Mouse (Mus musculus): ENCODE data around the gene Mdm2. TPM values are rescaled to one million over a fixed set of nuclear protein-coding genes. Genes with fewer than 3 reads are reported as not detected.
A peak's percentile ranks its signal among the peaks of the same experiment; 100 is the strongest.

Mdm2 gene
- polyA plus RNA-seq, 2 experiments from 2014 or later, result 47.3 to 54.7 TPM

DNA sequence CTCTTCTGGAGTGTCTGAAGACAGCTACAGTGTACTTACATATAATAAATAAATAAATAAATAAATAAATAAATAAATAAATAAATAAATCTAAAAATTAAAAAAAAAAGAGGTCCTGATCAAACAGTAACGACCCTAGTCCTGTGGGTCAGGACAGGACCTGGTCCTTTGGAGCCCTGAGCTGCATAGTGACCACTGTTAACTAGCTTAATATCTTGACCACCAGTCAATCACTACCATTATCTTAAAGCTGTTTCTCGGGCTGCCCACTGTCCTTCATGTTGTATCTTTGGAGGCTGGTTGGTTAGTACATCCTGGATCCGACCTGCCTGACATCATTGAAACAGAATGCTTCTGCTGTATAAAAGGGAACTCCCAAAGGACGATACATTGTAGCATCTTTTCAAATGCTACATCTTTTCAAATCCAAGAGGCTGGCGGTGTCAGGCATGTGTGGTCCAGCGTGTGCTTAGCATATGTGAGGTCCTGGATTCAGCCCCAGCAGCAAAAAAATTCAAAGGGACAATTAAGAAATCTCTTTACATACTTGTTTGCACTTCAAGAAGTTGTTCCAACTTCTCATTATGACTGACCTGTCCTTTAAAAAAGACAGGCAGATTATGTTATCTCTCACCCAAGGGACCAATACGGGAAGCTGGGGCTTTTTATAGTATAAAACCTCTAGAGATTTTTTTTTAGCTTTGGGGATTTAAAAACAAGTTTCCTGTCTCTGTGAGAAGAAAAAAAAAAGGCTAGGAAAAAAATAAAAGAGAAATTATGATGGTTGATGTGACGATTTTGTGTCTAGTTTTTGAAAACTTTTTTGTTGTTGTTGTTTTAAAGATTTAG is 57.4 kb downstream of the Mdm2 start:
- no peak for ATAC-seq

DNA sequence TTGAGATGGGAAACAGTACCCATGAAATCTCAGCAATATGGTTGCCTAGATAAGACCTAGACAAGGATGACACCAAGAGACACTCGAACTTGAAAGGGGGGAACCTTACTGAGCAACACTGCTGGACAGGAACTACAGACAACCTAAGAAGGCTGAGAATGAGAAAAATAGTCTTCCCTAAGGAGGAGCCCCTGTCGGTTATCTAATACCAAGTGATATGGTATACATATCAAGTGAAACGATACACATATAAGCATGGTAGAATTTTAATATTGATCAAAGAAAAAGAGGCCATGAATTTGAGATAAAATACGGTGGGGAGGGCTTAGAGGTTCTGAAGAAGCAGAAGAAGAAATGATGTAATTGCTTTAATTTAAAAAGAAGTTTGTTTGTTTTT is 58.2 kb downstream of the Mdm2 start:
- no peak for ATAC-seq

DNA sequence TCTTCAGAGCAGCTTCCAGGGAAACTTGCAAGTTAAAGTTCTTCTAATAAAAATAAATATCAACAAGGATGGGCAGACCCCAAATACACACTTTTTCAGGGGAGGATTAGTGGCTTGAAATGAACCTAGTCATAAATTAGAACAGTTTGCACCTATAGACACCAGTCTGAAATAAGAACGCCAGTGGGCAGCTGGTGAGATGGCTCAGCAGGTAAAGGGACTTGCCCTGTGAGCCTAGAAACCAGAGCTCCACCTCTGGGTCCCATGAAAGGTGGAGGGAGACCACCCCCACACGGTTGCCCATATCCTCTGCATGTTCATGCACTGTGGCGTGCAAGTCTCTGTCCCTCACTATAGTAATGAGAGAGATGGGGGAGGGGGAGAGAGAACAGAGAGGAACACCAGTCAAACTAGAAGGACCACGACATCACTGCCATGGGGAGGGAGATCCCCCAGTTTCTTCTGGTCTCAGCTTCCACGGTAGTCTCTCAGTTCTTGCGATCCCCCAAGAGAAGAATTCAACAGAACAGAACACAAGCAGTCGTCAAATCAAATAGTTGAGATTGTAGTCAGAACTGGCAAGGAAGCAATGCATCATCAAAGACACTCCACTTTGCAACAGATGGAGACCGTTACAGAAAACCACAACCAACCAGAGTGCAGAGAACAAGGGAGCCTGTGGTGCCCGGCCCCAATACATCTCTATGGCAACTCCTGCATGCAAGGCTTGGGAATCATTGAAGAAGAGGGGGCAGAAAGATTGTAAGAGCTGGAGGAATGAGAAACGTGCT is 58.8 kb downstream of the Mdm2 start:
- peak; percentile 40 for ATAC-seq

DNA sequence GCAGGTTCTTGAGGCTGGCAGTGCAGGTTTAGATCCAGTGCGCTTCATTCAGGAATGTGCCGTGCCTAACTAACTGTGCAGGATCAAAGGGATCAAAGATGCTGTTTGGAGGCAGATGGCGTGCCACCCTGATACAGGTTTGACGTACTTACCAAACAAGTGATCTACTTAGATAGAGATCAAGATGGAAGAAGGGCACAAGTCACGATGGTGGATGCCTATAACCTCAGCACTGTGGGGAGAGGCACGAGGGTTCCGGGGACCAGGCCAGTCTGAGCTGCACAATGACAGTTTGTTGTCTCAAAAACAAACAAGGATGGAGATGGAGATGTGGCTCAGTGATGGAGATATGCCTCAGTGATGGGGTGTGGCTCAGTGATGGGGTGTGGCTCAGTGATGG is 59.8 kb downstream of the Mdm2 start:
- no peak for ATAC-seq

DNA sequence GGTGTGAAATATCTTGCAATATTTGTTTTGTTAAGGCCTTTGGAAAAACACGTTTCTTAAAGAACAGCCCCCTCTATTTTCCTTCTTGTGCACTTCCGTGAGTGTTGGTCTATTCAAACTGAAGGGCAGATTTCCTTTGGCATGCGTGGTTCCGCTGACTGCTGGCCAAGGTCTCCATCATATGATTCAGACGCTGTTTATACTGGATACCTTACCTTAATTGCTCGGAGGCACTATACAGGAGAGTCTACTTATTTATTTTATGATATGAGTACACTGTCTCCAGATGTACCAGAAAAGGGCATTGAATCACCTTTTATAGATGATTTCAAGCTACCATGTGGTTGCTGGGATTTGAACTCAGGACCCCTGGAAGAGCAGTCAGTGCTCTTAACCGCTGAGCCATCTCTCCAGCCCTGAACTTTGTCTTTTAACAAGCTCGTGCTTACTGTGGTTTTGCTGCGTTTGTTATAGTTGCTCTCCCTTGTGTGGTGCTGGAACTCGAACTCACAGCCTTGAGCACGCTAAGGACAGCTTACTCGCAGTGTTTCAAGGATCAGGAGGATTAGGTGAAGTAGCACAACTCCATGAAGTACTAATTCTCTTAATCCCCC is 60.4 kb downstream of the Mdm2 start:
- ATAC-seq, result no peak

DNA sequence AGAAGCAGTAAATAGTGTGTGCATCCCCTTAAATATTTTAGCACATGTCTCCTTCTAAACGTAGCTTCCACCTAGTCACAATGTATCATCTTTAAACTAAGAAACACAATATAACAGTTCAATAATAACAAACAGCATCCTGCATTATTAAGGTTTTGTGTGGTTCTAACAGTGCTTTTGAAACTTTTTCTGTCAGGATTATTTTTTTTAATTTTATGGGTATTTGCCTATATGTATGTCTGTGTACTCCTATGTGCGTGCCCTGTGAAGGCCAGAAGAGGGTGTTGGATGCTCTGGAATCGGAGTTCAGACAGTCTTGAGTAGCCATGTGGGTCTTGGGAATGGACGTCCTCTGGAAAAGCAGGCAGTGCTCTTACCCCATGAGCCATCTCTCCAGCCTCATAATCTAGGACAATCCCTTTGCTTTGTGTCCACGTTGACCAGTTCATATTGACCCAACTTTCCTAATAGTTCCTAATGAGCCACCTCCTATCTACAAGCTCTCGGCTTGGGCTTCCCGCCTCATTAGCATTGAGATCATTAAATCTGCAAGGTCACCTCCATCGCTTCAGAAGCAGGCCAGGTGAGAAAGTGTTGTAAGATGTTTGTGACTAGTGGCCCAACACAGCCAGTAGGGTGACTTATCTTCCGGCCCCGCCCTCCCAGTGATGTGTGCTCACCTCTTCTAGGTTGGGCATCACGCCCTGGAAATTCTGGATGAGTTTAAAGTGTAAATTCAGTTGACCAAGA is 61.1 kb downstream of the Mdm2 start:
- ATAC-seq, result no peak

DNA sequence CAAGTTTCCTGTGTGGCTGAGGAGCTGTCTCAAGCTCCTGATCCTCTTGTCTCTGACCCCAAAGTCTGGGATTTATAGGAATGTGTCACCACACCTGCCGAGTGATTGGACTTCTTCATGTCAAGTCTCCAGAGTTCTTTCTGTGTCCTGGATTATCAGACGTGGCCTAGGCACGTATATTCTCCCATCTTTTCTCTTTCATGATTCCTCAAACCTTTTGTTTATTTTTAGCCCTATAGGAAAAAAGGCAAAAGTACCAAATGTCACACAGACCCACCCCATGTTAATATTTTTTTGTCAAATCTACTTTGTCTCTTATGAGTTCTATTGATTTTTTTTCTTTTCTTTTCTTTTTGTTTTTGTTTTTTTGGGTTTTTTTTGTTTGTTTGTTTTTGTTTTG is 61.9 kb downstream of the Mdm2 start:
- ATAC-seq, result no peak

DNA sequence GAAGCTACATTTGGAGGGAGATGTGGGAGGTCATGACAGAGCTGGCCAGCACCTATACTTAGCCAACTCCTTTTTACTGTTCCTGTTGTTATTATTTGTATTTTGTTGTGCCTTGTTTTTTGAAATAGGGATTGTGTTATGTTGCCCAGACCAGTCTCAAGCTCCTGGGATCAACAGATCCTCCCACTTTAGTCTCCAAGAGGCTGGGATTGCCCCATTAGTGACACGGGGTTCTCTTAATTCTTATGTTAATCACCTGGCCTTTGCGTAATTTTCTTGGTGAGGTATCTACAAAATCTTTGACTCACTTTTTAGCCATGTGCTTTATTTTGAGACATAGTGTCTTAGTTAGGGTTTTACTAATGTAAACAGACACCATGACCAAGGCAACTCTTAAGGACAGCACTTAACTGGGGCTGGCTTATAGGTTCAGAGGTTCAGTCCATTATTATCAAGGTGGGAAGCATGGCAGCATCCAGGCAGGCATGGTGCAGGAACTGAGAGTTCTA is 62.5 kb downstream of the Mdm2 start:
- no peak for ATAC-seq

DNA sequence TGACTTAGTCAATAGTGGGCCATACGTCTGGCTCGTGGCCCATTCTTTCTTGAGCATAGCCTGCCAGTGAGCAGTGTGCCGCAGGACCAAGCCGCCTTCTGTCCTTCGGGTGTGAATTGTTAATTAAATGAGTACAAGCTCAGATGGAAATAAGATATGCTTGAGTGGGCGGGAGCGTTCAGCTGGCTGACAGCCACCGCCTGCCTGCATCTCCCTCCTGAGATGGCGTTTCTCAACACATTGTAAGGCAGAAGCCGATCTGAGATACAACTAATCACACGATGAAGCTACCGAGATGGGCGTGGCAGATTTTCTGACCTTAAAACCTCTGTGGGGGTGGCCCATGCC is 63.4 kb downstream of the Mdm2 start:
- ATAC-seq, result peak; percentile 69

DNA sequence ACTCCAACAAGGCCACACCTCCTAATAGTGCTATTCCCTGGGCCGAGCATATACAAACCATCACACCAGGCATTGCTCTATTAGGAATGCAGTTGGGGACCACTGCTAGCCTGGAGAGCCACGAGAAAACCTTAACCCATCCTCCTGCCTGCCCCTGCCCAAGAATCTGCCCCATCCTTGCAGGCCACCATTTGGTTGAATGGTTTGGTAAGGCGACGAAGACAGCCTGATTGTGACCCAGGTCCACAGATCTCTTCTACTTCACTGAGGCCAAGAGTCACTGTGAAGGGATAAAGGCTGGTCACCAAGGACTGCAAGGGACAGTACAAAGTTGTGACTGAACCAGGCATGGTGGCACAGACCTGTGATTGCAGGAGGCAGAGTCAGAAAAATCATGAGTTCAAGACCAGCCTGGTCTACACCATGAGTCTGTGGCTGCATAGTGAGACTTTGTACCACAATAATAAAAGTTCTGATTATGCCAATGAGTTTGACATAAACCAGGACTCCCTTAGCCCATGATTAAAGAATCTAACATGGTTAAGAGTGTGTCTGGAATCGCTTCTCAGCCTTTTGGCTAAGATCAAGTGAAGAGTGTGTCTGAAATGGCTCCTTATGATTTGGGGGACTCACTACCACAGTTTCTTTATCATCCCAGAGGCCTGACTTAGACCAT is 63.9 kb downstream of the Mdm2 start:
- ATAC-seq, result no peak

DNA sequence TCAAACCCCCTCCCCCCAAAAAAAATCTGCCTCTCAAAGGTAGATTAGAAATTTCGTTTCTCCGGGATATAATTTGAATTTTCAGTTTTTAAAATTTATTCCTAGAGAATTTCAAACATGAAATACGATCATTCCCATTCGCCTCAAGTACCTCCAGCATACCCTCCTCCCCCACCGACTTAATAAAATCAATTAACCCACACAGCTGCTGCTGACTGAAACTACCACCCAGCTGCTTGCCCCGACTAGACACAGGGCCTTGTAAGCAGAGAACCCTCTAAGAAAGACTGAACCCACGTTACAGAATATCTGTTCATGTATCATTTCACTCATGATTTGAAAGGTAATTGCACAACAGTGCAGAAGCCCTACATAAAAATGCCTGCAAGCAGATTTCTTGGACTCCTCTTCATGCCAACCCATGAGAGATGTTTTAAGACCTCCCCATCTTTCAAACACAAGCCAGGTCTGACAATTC is 65.0 kb downstream of the Mdm2 start:
- no peak for ATAC-seq

DNA sequence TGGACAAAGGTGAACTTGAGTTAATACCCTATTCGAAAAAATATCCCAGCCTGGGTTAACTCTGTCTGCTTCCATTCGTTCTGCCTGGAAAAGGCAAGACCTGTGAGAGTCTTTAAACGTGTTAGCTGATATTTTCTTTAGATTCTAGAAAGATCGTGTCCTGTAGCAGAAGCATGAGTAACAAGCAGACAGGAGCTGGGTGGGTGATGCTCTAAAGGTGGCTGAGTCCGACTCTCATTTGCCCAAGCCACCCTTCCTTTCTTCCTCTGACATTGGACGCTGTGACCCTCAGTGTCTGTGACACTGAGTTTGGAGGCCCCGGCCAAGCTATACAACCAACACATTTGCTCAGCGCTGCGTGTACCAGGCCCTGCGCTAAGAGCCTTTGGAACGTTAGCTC is 65.7 kb downstream of the Mdm2 start:
- ATAC-seq, result no peak

DNA sequence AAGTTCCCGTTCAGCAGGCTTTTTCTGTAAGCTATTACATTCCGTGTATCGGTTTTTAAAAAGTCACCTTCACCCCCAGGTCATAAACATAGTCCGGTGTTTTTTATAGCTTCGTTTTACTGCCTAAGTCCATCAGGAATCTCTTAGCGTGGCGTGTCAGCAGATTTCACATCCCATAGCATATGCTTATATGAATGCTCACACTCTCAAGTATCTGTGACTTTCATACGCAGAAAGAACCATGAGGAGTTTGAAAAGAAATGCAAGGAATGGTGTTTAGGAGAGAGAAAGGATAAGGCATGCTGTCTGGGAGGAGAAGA is 66.2 kb downstream of the Mdm2 start:
- ATAC-seq, result no peak

DNA sequence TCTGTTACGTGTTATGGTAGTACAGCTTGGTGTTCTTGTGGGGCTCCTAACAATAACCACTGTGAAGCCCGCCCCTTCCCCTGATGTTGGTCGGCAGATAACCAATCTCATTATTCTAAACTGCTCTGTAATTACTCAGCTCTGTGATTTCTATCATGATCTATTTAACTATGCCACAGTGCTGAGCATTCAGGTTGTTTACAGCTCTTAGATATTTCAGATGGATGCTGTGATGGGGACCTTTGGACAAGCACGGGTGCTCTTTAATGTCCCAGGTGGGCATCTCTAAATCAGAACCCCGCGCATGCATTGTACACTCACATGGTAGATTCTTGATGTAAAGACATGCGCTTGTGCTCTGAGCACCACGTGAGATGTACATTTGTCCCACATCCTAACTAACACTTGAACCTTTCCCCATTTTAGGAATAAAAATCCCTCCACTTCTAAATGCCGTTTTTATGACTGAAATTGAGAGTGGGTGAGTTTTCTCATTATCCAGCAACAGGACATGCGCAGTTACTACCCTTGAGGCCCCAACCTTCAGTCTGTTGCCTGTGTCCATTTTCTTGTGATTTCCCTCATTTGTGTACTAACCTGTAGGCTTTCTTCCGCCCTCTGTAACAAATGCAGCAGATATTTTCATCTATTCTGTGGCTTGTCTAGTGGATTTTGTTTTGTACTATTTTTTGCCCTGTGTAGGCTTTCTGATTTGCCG is 66.7 kb downstream of the Mdm2 start:
- no peak for ATAC-seq

DNA sequence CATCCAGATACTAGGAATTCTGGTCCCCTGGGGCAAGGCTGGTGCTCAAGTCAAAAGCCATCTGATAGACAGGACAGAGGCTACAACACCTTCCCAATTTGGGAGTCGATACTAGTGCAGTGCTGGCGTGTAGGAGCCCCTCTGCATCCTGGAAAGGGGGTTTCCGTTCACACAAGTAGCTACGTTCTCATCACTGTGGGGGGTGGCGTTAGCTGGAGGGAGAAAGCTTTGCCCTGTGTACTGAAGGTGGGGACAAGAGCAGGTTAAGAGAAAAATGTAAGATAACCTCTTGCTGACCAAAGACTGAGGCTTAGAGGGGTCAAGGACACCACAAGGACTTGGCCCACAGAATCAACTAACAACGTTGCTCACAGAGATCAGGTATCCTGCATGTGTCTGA is 67.3 kb downstream of the Mdm2 start:
- no peak for ATAC-seq

DNA sequence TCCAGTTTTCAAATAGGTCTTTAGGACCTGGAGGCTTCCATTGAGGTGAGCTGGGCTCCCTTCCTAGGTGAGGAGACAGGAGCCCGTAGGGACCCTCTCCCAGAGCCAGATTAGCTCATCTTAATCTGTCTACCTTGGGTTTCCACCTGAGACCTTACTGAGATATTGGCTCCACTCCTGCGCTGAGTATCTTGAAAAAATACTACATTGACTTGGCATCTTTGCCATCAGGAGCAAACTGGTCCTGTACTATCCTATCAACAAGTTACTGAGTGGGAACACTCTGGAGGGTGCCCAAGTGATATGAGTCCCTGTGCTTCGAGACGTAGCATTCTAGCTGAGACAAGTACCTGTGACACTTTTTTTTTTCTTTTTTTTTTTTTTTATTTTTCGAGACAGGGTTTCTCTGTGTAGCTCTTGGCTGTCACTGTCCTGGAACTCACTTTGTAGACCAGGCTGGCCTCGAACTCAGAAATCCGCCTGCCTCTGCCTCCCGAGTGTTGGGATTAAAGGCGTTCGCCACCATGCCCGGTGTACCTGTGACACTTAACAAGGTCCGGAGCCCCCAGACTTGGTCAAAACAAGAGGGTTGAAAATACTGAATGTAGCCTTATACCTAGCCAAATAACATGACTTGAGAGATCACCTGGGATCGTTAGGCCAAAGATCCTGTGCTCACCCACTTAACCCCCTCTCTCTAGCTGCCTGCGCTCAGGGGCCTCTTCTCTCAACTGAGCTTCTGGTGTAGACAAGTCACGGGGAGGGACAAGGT is 67.9 kb downstream of the Mdm2 start:
- no peak for ATAC-seq

DNA sequence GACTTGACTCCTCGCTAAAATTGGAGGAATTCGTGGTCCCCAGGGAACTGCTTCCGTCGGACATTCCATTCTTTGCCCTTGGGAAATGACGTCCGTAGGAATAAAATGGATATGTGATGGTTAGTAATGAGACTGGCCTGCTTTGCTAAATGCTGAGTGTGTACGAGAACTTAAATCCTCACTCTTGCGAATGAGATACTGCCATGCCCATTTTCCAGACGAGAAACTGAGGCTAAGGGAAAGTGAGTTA is 68.4 kb downstream of the Mdm2 start:
- no peak for ATAC-seq

DNA sequence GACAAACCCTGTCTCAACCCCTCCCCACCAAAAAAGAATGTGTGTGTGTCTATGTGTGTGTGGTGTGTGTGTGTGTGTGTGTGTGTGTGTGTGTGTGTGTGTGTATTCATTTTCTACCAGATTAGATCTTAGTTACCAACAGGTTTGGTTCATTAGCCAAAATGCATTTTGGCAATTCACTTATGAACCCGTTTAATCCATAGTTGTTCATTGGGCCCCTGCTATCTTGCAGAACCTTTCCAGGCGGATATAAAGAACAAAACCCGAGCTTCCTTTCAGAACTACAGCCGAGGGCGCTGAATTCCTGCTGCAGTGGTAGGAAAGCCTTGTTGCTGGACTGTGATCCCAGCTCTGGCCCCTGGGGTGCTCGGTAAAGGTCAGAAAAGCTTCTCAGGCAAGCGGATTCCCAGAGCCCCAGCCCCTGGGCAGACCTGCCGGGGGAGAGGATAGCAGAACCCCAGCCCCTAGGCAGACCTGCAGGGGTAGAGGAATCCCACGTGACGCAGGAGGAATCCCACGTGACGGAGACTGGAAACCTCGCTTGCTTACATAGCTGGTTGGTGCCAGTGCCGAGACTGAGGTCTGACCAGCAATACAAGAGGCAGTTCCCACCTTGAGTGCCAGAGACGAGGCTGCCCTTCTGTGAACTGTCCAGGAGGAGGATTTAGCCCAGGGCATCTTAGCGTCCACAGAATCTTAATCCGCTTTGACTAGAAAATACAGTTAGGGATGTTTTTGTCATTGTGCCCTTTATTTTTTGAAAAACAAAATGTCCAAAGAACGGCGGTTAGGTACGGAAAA is 69.0 kb downstream of the Mdm2 start:
- no peak for ATAC-seq

DNA sequence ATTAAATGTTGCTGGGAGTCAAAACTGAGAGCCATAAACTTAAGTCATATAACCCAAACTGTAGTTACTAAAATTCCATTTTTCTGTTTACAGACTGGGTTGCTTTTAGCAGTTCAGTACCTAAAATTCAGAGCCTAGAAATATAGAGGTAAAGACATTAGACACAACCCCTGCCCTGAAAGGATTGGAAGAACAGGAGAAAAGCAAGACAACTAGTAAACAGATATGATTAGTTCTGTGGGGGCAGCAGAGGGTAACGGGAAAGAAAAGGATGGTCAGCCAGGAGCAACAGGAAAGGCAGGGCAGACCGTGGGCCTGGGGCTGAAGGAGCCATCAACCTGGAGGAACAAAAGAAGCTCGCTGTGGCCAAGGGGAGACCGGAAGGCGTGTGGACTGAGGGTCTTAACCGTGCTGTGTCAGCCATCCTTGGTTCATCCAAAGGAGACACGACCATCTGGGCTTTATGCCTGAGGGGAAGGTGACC is 69.9 kb downstream of the Mdm2 start:
- ATAC-seq, result no peak

Measured in CD4-positive, CD25-positive, alpha-beta regulatory T cell, adult 4 months (primary cell).